ENCODE assay signal across 23 mouse cellular contexts in the genomic region with DNA sequence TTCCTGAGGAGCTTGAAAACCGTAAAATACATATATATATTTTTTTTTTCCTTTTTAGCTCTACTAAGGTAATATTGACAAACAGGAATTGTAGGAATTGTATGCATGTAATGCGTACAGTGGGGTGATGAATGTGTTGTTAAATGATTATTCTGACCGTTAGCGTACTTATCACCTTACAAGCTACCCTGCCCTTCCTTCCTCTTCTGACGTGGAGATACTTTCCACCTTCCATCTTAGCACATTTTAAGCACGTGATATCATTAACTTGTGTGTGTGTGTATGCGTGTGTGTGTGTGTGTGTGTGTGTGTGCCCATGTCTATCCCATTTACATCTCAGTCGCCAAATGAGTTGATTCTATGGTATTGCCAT. TPM values are rescaled to one million over a fixed set of nuclear protein-coding genes. Genes with fewer than 3 reads are reported as not detected.
"Had no signal": no experiment of that assay in that cellular context is flagged by ENCODE, and none has a peak within 500 bp of the region (broad histone marks: within the 10 kb centered on the region; RNA-seq: fewer than 3 reads in every experiment).

No protein-coding gene starts in this region.

- ATAC-seq: intestine, postnatal 0 days; midbrain, embryonic 13.5 days had no signal

- H3K9ac ChIP-seq: limb, embryonic 13.5 days; liver, embryonic 13.5 days; midbrain, embryonic 13.5 days had no signal

- H3K4me2 ChIP-seq: limb, embryonic 13.5 days; liver, embryonic 13.5 days; midbrain, embryonic 13.5 days had no signal

- H3K27ac ChIP-seq: limb, embryonic 10.5 days; limb, embryonic 13.5 days; liver, embryonic 13.5 days; midbrain, embryonic 10.5 days; midbrain, embryonic 13.5 days had no signal

- DNase-seq: kidney, adult 8-10 months; kidney, postnatal 4 days; layer of hippocampus, adult 9-11 months; liver; liver, embryonic 13.5 days; thymus, adult 18-20 months; thymus, postnatal 36 days had no signal

- H3K27me3 ChIP-seq: liver, embryonic 13.5 days; midbrain, embryonic 13.5 days had no signal

- H3K4me3 ChIP-seq: limb, embryonic 10.5 days; limb, embryonic 13.5 days; liver, embryonic 13.5 days; midbrain, embryonic 10.5 days; midbrain, embryonic 13.5 days had no signal

- H3K4me1 ChIP-seq: liver, embryonic 13.5 days; midbrain, embryonic 10.5 days; midbrain, embryonic 13.5 days had no signal

- H3K36me3 ChIP-seq: limb, embryonic 10.5 days; limb, embryonic 13.5 days; liver, embryonic 13.5 days; midbrain, embryonic 10.5 days; midbrain, embryonic 13.5 days had no signal

- H3K9me3 ChIP-seq: limb, embryonic 10.5 days; limb, embryonic 13.5 days; liver, embryonic 13.5 days; midbrain, embryonic 10.5 days; midbrain, embryonic 13.5 days had no signal

RNA-seq across cellular contexts. Expression of a gene that starts 45.5 kb away (rescaled TPM):
- total RNA-seq: megakaryocyte, adult 5-6 weeks; midbrain, postnatal 0 days had no signal
- polyA plus RNA-seq: intestine, embryonic 14.5 days; intestine, postnatal 0 days; kidney, embryonic 16.5 days; limb, embryonic 10.5 days; limb, embryonic 13.5 days; liver, embryonic 13.5 days; liver, embryonic 16.5 days; lung, adult 2 months; neural tube, embryonic 11.5 days; neural tube, embryonic 14.5 days; small intestine, adult 2 months; spleen, adult 2 months; stomach, embryonic 16.5 days had no signal
